Mouse (Mus musculus) thymus, adult 2 months (tissue): ENCODE data around the gene Gtf2ird1. TPM values are rescaled to one million over a fixed set of nuclear protein-coding genes. Genes with fewer than 3 reads are reported as not detected.

ENCODE experiments used
- DNase-seq: peaks from one replicate; pipeline ENCODE4 v3.0.0; 2021
- H3K27ac ChIP-seq: fragments of 200-500 bp; 2 replicates; pipeline ENCODE4 v1.5.1; 2012; ENCODE audit warnings: low read length, control low read depth; ENCODE audit not compliant: control insufficient read depth, insufficient read depth
- H3K27me3 ChIP-seq: fragments of 200-500 bp; 2 replicates; pipeline ENCODE4 v1.6.1; 2012; ENCODE audit warnings: mild to moderate bottlenecking, low read length, moderate library complexity, mixed read lengths; ENCODE audit not compliant: control insufficient read depth, insufficient read depth
- H3K36me3 ChIP-seq: fragments of 200-500 bp; 2 replicates; pipeline ENCODE4 v1.6.1; 2012; ENCODE audit warnings: mild to moderate bottlenecking, low read length, moderate library complexity; ENCODE audit not compliant: control insufficient read depth, insufficient read depth
- H3K4me1 ChIP-seq: fragments of 200-500 bp; replicated peaks from 2 replicates; pipeline ENCODE4 v1.6.1; 2012; ENCODE audit warnings: low read length; ENCODE audit not compliant: control insufficient read depth, insufficient read depth
- H3K4me3 ChIP-seq: fragments of 200-500 bp; 2 replicates; pipeline ENCODE4 v1.5.1; 2012; ENCODE audit warnings: mild to moderate bottlenecking, low read length, control low read depth, moderate library complexity; ENCODE audit not compliant: control insufficient read depth, insufficient read depth
- CTCF ChIP-seq: fragments of 200-500 bp; IDR thresholded peaks from 2 replicates; pipeline ENCODE4 v1.5.1; 2012; ENCODE audit warnings: mild to moderate bottlenecking, control low read depth, low read length, moderate library complexity, borderline replicate concordance; ENCODE audit not compliant: control insufficient read depth, poor library complexity, insufficient read depth; ENCODE audit errors: extremely low read depth
- POLR2A ChIP-seq: fragments of 200-500 bp; IDR thresholded peaks from 2 replicates; pipeline ENCODE4 v1.6.1; 2012; ENCODE audit warnings: mild to moderate bottlenecking, low read length, control low read depth, moderate library complexity; ENCODE audit not compliant: control insufficient read depth, poor library complexity, insufficient read depth; ENCODE audit errors: extremely low read depth
- WGBS: fragments of 180-500 bp; shearing (Covaris S2); methylation state at CpG from one replicate; pipeline ENCODE4 v1.1.7; 2018; 5-methylcytosine and 5-hydroxymethylcytosine counted together
- polyA plus RNA-seq: library from polyadenylated mRNA; depleted of rRNA; stranded (reverse); fragments of >200 nt; gene quantifications from 2 replicates; pipeline ENCODE4 v1.2.3, GENCODE M21; 2012

Gene Gtf2ird1
- polyA plus RNA-seq, 1 experiment, result 75.6 TPM

GRCm38 (mm10) chr5:134427664-134428063, 28.9 kb downstream of the Gtf2ird1 start:
- Histone ChIP-seq H3K36me3 (no peaks in the 10 kb centered on the region), H3K4me1 (peaks cover 22% of the 10 kb centered on the region), H3K27ac (no peak overlapping the region), H3K4me3 (no peak overlapping the region), H3K27me3 (no peaks in the 10 kb centered on the region)
- DNase-seq, result no peak
- 94% methylated on average over 9 of the region's 9 CpGs for WGBS
- TF ChIP-seq POLR2A, result no peak
- TF ChIP-seq CTCF, result no peak

- DNase-seq, result no peak
- 97% methylated on average over 8 of the region's 8 CpGs for WGBS
Observed at GRCm38 (mm10) chr5:134425601-134426000, 30.9 kb downstream of the Gtf2ird1 start.

GRCm38 (mm10) chr5:134423930-134424329, 32.6 kb downstream of the Gtf2ird1 start:
- H3K4me3 ChIP-seq, result no peak overlapping the region
- H3K27me3 ChIP-seq, result no peaks in the 10 kb centered on the region
- peaks cover 26% of the 10 kb centered on the region for H3K4me1 ChIP-seq
- H3K27ac ChIP-seq, result no peak overlapping the region
- TF ChIP-seq POLR2A, result no peak
- TF ChIP-seq CTCF, result no peak
- WGBS, result 93% methylated on average over 5 of the region's 5 CpGs
- no peaks in the 10 kb centered on the region for H3K36me3 ChIP-seq
- DNase-seq, result no peak

More at GRCm38 (mm10) chr5:134425601-134426000, 30.9 kb downstream of the Gtf2ird1 start:
- H3K4me3 ChIP-seq, result no peak overlapping the region
- H3K36me3 ChIP-seq, result no peaks in the 10 kb centered on the region
- no peak for TF ChIP-seq POLR2A
- TF ChIP-seq CTCF, result no peak
- H3K27ac ChIP-seq, result no peak overlapping the region
- peaks cover 22% of the 10 kb centered on the region for H3K4me1 ChIP-seq
- H3K27me3 ChIP-seq, result no peaks in the 10 kb centered on the region

GRCm38 (mm10) chr5:134423372-134423771, 33.1 kb downstream of the Gtf2ird1 start:
- no peak for DNase-seq
- H3K4me1 ChIP-seq, result peaks cover 26% of the 10 kb centered on the region
- TF ChIP-seq POLR2A, result no peak
- TF ChIP-seq CTCF, result no peak
- H3K27me3 ChIP-seq, result no peaks in the 10 kb centered on the region
- no peak overlapping the region for H3K27ac ChIP-seq
- H3K36me3 ChIP-seq, result no peaks in the 10 kb centered on the region
- no peak overlapping the region for H3K4me3 ChIP-seq
- WGBS, result 97% methylated on average over 6 of the region's 6 CpGs

DNA sequence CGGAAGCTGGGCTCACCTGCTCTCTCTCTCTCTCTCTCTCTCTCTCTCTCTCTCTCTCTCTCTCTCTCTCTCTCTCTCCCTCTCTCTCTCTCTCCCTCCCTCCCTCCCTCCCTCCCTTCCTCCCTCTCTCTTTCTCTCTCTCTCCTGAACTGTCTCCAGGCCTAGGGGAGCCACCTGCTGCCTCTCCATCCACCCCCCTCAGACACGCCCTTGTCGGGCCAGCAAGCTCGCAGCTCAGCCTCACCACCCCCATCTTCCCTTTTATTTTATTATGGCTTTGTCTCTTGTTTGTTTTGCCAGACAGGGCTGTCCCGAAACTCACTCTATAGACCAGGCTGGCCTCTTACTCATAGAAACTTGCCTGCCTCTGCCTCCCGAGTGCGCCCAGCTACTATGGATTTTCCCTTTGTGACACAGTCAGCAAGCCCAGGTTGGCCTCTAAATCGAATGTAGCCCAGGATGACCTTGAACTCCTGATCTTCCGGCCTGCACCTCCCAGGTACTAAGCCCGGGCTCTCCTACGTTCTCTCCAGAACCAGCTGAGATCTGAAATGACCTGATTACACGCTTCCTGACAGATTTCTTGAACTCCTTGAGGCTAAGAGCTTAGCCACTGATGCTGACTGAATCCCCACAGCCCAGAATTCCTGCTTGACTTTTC, 34.1 kb downstream of the Gtf2ird1 start:
- Histone ChIP-seq H3K4me3 (no peak overlapping the region), H3K27ac (no peak overlapping the region), H3K27me3 (no peaks in the 10 kb centered on the region), H3K36me3 (peaks cover under 1% of the 10 kb centered on the region; the same call in 1 of the 2 replicates), H3K4me1 (peaks cover 19% of the 10 kb centered on the region)
- 94% methylated on average over 12 of the region's 12 CpGs for WGBS
- no peak for DNase-seq
- no peak for TF ChIP-seq CTCF
- no peak for TF ChIP-seq POLR2A

- TF ChIP-seq CTCF (no peak), POLR2A (no peak)
- H3K36me3 ChIP-seq, result peaks cover 6% of the 10 kb centered on the region; the same call in 1 of the 2 replicates
- H3K27me3 ChIP-seq, result no peaks in the 10 kb centered on the region
- 95% methylated on average over 9 of the region's 9 CpGs for WGBS
- H3K4me1 ChIP-seq, result peaks cover 19% of the 10 kb centered on the region
- no peak overlapping the region for H3K4me3 ChIP-seq
- H3K27ac ChIP-seq, result no peak overlapping the region
- no peak for DNase-seq
Observed at GRCm38 (mm10) chr5:134421061-134421460, 35.5 kb downstream of the Gtf2ird1 start.

DNA sequence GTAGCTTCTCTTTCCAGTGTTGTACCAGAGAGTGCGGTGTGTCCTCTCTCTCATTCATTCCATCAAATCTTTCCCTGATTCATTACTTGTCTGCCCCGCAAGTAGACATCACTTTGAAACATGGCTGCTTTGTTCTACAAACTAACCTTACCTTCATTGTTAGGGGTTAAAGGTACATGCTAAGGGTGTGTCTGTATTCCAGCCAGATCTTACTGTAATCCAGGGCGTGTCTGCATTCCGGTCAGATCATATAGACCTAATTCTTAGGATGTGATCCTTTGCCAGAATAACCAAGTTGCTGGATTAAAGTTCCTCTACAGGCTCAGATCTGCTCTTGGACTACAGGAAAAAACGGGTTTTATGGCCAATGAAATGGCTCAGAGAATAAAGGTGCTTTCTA, 36.8 kb downstream of the Gtf2ird1 start:
- no peak for DNase-seq
- no peak overlapping the region for H3K4me3 ChIP-seq
- H3K27ac ChIP-seq, result no peak overlapping the region
- TF ChIP-seq POLR2A, result no peak
- peaks cover 17% of the 10 kb centered on the region for H3K36me3 ChIP-seq
- H3K27me3 ChIP-seq, result no peaks in the 10 kb centered on the region
- 98% methylated on average over 5 of the region's 5 CpGs for WGBS
- peaks cover 19% of the 10 kb centered on the region for H3K4me1 ChIP-seq
